Mouse (Mus musculus): Measurements from ENCODE around the gene Trp73.

The Trp73 gene

DNA sequence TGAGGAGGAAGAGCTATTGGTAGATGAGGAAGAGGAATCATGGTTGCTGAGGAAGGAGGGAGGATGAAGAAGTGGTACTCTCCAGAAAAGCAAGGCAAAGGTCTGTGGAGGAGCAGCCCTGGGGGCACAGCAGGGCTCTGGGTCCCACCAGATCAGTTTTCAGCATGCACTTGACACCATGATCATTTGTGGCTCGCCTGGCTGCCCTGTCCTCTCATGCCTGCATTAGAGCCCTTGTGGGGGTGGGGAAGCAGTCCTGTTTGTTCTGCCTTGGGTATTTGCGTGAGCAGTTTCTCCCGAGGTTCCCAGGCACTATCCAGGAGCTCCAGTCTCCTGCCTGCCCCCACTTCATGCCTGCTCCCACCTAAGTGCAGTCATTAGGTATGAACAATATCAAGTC is 102.9 kb downstream of the Trp73 start:
- DNase-seq (ENCODE audit: extremely low spot score): no peak

DNA sequence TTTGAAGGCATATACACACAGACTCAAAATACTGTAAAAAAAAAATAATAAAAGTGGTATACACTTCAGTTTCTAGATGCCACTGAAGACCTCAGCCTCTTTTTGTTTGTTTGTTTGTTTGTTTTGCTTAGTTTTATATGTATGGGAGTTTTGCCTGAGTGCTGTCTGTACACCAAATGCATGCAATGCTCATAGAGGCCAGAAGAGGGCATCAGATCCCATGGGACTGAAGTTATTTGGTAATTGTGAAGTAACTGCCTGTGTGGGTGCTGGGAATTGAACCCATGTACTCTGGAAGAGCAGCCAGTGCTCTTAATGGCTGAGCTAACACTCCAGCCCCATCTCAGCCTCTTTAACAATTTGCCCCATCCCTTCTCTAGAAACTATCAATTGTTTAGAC is 111.4 kb downstream of the Trp73 start:
- no peak for DNase-seq (ENCODE audit: extremely low spot score)

DNA sequence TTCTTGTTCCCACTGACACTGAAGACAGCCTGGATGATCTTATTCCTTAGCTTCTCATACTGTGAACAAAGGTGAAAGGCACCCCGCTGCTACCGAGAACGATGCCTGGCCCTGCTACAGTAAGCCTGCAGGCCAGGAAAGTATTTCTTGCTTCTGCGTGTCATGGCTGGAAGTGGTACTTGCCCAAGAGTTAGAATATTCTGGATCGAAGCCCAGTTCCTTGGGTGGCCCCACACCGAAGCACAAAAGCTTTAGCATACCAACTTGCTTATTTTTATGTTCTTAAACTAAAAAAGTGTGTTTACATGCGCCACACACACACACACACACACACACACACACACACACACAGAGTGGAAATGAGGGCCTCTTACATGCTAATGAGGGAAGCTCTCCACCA is 111.9 kb downstream of the Trp73 start:
- DNase-seq (ENCODE audit: extremely low spot score): no peak

DNA sequence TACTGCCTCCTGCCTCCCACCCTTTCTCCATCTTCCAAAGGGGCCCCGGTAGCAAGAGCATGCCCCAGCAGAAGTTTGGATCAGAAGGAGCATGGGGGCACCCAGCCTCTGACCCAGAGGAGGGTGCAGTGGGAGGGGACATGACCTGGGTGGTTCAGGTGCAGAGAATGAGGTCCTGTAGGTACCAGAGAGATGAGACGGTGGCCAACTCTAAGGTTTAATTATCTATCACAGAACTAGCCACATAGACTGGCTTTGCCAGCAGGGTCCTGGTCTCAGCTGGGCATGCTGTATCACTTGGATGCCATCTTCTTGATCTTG is 113.6 kb downstream of the Trp73 start:
- no peak for DNase-seq (ENCODE audit: extremely low spot score)

DNA sequence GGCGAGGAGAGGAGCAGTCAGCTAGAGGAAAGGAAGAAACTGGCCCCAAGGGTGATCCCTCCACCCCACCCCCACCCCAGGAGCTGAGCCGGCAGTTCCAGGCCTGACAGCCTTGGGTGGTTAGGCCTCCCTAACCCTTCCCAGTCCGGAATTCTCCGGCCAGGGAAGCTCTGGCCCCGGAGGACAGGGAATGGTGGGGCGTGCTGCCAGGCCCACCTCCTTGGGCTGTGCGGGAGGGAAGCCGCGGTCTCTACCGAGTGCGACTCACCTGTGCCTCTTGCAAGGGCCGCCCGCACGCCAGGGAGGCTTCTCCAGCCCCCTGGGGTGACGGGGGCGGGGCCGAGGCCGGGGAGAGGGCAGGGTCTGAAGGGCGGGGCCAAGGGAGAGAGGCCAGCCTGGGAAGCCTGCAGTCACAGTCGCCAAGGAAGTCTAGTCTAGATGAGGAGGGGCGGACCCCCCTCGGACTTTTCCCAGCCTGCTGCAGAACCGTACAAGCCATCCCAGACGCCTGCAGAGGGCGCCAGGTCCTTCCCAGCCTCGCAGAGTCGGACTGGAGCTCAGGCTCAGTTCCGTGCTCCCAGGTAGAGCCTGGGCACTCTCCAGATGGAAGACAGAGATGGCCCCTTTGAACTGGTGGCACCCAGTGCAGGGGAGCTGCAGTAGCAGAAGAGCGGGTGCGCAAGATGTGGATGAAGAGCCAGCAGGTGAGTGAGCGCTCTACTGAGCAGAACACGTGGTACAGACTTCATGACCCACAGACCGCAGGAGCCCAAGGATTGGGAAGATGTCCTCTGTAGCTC is 114.2 kb downstream of the Trp73 start, which contains the start of gene Smim1:
TSS of gene Smim1 (minus strand) at position 590 of the 800 bp plus-strand sequence.
- peak; percentile 74 for DNase-seq (ENCODE audit: extremely low spot score)

DNA sequence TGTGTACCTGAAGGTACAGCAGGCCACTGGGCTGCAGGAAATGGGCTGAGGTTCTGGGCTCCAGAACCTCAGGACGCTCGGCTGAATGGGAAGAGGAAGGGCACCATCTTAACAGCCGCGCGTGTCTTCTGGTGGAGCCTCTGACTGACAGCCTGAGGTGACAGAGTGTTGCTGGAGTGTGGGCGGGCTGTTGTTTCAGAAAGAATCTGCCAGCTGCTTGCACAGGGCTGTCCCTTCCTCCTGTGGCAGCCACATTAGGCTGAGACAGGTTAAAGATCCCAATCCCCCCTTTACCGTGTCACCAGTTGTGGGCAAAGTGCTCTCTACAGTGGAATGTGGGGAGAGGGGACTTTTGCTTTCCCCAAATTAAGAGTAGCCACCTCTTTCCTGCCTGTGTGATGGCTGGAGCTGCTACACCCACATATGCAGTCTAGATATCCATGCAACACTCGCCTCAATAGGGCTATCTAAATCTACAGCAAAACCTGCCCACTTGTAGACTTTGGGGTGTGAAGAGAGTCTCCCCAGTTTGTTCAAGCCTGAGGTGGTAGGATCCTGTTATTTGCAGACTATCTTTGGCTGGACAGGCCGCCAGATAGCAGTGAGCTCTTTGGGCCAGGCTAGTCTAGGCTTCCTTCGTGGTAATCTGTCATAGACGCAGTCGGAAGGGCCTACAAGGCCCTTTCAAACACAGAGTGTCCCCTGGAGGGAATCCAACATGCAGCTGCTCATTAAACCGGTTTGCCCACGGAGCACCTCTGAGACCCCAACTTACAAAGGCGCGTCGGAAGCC is 115.1 kb downstream of the Trp73 start:
- no peak for DNase-seq (ENCODE audit: extremely low spot score)

DNA sequence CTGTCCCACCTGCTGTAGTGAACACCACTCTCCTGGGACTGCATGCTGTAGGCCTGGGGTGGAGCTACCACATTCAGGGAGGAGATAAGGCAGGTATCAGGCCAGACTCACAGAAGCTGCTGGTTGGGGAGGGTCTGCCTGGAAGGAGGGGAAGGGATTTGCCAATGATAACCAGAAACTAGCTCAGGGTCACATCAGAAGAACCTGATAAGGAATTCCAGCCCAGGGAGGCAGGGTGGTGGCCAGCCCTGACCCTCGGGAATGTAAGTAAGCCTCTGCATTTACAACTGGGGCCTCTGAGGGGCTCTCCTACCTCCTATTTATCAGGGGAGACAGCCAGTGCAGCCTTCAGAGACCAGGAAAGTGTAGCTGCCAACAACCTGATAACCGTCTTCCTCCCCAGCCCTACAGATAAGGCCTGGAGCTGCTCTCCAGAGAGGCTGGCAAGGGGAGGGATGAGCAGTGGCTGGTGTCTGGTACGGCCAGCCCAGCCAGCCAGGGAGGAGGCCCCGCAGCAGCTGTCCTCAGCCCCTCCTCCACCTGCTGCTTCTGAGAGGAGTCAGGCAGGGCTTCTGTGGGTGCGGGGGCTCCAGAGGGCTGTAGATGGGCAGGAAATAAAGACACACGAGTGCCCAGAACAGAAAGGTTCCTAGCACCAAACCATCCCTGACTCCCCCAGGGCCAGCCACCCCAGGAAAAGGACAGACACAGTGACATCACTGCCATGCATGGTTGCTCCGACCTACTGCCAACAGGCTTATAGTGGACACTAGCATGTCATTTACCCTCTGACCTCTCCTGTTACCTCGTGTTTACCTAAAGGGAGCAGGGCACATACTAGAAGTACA is 116.0 kb downstream of the Trp73 start:
- DNase-seq (ENCODE audit: extremely low spot score): peak; percentile 19

DNA sequence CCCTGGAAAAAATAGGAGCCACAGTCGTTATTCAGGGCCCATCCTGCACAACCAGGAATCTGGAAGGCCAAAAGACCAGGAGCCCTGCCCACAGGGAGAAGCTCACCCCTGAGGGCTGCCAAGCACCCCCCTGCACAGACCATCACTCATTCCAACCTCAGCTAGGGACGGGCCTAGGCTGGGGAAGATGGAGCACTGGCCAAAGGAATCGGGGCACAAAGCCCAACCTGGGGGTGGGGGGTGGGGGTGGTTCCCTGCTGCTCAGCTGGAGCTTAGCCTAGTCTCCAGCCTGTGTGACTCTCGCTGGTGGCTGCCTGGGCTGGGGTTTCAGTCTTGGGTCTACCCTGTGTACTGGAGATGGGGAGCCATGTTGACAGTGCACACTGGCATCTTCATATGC is 117.2 kb downstream of the Trp73 start:
- DNase-seq (ENCODE audit: extremely low spot score): no peak

DNA sequence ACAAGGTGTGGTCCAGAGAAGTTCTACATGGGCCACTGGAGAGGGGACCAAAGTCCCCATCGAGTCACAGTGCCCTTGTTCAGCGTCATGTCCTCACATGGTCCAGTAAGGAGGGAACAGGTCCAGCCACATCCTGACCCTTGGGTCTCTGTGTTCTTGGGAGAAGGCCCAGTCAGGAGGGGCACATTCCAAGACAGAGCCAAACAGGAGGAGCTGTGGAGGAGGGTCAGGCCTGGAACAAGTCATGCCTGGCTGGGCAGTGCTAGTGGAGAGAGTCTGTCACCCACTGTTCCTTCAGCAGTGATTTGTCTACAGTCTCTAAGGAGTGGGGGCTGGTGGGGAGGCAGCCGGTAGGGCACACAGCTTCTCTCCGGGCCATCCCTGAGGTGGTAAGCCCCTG is 117.6 kb downstream of the Trp73 start:
- no peak for DNase-seq (ENCODE audit: extremely low spot score)

DNA sequence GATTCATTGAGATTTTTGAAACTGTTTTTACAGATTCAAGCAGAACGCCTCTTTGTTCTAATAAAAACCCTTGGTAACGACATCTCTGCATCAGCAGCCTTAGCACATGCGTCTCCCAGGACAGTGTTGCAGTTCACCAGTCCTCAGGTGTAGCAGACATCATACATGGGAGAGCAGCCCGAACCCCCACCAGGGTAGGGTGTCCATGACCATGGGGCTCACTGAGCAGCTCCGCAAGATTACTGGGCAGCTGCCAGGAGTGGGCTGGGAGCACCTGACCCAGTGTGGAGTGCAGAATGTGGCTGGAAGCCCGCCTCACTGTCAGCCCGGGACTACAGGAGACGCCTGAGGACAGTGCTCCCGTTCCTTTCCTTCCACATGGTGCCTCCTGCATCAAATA is 118.6 kb downstream of the Trp73 start:
- DNase-seq (ENCODE audit: extremely low spot score): no peak

DNA sequence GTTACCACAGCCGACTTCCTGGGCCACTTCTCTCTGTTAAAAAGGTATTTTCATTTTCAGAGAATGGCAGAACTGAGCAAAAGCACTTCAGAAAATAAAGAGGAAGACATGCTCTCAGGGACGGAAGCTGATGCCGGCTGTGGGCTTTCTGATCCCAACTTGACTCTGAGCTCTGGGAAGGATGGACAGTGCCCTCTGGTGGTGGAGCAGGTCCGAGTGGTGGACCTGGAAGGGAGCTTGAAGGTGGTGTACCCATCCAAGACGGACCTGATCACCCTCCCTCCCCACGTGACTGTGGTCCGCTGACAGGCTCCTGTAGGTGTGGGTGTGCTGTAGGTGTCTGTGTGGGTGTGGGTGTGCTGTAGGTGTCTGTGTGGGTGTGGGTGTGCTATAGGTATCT is 120.4 kb downstream of the Trp73 start:
- DNase-seq (ENCODE audit: extremely low spot score): no peak

DNA sequence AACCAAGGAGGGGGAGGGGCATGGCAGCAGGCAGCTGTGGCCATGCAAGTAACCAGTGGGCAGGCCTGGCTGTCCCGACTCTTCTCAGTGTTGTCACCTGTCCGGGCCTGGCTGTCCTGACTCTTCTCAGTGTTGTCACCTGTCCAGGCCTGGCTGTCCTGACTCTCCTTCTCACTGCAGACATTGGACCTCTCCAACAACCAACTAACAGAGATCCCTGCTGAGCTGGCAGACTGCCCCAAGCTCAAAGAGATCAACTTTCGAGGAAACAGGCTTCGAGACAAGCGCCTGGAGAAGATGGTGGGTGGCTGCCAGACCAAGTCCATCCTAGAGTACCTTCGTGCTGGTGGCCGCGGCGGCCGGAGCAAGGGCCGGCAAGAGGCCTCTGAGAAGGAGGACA is 124.5 kb downstream of the Trp73 start:
- no peak for DNase-seq (ENCODE audit: extremely low spot score)

DNA sequence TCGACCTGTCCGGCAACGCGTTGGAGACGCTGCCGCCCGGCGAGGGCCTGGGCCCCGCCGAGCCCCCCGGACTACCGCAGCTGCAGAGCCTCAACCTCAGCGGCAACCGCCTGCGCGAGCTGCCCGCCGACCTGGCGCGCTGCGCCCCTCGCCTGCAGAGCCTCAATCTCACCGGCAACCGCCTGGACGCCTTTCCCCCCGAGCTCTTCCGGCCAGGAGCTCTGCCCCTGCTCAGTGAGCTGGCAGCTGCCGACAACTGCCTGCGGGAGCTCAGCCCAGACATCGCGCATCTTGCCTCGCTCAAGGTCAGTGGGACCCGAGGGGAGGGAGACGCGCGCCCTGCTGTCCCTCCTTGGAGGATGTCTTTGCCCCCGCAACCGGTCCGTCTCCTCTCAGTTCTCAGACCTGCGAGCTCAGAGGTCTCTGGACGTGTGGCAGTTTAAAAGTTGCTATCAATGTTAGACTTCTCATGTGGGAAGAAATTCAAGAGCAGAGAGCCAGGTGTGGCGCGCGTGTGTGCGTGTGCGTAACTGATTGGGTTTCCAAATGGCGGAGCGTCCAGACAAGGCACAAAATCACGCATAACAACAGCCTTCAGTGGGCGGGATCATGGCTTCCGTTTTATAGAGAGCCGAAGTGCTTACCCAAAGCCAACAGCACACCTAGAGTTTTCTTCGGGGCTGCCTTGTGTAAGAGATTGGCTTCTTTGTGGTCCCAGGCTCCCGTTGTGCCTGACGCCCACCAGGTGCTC is 127.7 kb downstream of the Trp73 start:
- DNase-seq (ENCODE audit: extremely low spot score): no peak

DNA sequence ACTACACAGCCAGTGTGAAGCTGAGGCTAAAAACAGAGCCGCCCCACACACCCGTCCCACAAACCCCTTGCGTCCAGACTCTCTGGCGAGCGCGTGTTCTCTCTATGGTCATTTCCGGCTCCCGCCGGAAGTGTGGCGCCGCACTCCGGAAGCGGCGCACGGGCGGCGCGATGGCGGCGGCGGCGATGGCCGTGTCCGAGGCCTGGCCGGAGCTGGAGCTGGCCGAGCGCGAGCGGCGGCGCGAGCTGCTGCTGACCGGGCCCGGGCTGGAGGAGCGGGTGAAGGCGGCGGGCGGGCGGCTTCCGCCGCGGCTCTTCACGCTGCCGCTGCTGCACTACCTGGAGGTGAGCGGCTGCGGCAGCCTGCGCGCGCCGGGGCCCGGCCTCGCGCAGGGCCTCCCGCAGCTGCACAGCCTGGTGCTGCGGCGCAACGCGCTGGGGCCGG is 128.3 kb downstream of the Trp73 start, which contains the start of gene Lrrc47:
TSS of gene Lrrc47 (plus strand) at position 86 of the 444 bp plus-strand sequence.
- peak; percentile 83 for DNase-seq (ENCODE audit: extremely low spot score)

DNA sequence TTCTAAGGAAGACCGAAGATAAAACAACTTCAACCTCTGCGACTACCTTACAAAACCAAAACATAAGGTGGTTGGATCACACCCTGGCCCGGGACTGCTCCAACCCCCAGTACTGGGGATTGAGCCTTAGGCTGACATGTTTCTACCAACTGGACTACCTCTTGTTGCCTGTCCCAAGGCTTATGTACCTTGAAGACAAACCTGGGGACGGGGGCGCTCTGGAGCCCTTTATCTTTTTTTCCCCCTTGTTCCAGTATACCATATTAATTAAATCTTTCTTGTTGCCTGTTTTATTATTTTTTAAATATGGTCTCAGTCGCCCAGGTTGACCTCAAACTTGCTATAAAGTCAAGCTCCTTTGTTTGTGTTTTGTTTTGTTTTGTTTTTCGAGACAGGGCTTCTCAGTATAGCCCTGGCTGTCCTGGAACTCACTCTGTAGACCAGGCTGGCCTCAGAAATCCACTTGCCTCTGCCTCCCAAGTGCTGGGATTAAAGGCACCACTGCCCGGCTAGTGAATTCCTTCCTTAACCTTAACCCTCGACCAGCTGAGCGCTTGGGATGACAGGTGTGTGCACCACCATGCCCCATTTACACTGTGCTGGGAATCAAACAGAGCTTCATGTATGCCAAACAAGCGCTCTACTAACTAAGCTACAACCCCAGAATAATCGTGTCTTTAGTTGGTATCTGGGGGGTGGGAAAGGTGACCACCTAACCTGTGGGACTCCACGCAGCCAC is 128.9 kb downstream of the Trp73 start:
- no peak for DNase-seq (ENCODE audit: extremely low spot score)

DNA sequence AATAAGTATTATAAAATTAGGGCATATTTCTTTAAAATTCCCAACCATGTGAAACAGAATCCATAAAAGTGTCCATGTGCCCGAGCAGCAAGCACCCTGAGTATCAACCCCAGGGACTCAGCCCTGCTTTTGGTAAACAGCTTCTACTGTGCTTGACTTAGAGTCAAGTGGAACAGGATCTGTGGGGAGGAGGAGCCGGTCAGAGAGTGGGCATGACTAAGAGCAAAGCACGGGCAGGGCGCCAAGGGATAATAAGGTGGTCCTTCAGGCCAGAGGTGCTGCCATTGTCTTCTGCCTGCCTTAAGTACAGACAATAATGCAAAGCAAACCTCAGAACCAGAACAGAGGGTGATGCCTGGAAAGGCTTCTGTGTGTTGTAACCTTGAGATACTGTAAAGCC is 132.2 kb downstream of the Trp73 start:
- no peak for DNase-seq (ENCODE audit: extremely low spot score)

DNA sequence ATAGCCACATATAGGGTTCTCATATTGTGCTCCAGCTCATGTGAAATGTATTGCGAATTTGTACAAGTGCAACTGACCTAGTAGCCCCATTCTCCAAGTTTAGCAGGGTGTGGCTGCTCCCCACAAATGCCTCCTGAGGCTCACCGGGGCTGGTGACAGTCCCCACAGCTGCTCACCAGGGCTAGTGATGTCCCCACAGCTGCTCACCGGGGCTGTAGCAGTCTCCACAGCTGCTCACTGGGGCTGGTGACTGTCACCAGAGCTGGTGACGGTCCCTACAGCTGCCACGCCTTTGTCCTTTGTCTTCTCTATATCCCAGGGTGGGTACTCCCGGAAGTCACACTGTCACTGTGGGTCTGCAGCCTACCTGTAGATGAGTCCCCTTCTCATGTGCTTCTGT is 133.7 kb downstream of the Trp73 start:
- DNase-seq (ENCODE audit: extremely low spot score): no peak
